Mouse (Mus musculus): ENCODE data around the gene Ifi27l2b.

GRCm38 (mm10) chr12:103433986-103434731, 22.9 kb downstream of the Ifi27l2b start, which contains the start of gene Ifi27:
- TF ChIP-seq CTCF (IDR thresholded peaks at IDR 0.05; ENCODE audit: insufficient read depth, low read depth, low read length) (no peak), POLR2A (IDR thresholded peaks at IDR 0.05; ENCODE audit: insufficient read depth, low read depth, low read length) (no peak)

Measured in olfactory bulb, adult 2 months (tissue).